Mouse (Mus musculus) MN1 (cell line): ENCODE measurements at regions not wholly inside any gene's neighbourhood (a gene's known extent, or its start where the extent isn't known, plus 50 kb on each side); places are given as distances from the start of the nearest gene placed in this dataset.

Experiments used
- DNase-seq: peaks from one replicate; pipeline ENCODE4 v3.0.0-alpha.2; 2016; ENCODE audit warnings: low spot score

- DNase-seq, result no peak
These were observed 518.3 kb upstream of the Nr2f1 start for GRCm38 (mm10) chr13:78717686-78718431.

GRCm38 (mm10) chr13:78717159-78717558 is 517.6 kb upstream of the Nr2f1 start:
- DNase-seq, result no peak

- DNase-seq, result no peak
These were observed 505.1 kb upstream of the Nr2f1 start for GRCm38 (mm10) chr13:78704693-78705092.

- no peak for DNase-seq
These were observed 498.4 kb upstream of the Nr2f1 start for GRCm38 (mm10) chr13:78697814-78698519.

- DNase-seq, result no peak
These were observed 479.8 kb upstream of the Nr2f1 start for GRCm38 (mm10) chr13:78679255-78679895.

- no peak for DNase-seq
These were observed 478.7 kb upstream of the Nr2f1 start for GRCm38 (mm10) chr13:78678241-78678640.

- no peak for DNase-seq
These were observed 458.7 kb upstream of the Nr2f1 start for GRCm38 (mm10) chr13:78658285-78658684.

- no peak for DNase-seq
These were observed 457.2 kb upstream of the Nr2f1 start for GRCm38 (mm10) chr13:78656766-78657165.

GRCm38 (mm10) chr13:78656196-78656595 is 456.6 kb upstream of the Nr2f1 start:
- DNase-seq, result no peak

GRCm38 (mm10) chr13:78650824-78651223 is 451.3 kb upstream of the Nr2f1 start:
- DNase-seq, result no peak

- DNase-seq, result no peak
These were observed 445.0 kb upstream of the Nr2f1 start for GRCm38 (mm10) chr13:78644556-78644955.

- peak; percentile 36 for DNase-seq
These were observed 443.5 kb upstream of the Nr2f1 start for GRCm38 (mm10) chr13:78643023-78643422.

GRCm38 (mm10) chr13:78642443-78642729 is 442.8 kb upstream of the Nr2f1 start:
- peak; percentile 7 for DNase-seq

- DNase-seq, result no peak
These were observed 442.3 kb upstream of the Nr2f1 start for GRCm38 (mm10) chr13:78641687-78642442.

- no peak for DNase-seq
These were observed 440.8 kb upstream of the Nr2f1 start for GRCm38 (mm10) chr13:78640340-78640739.

GRCm38 (mm10) chr13:78638462-78638861 is 438.9 kb upstream of the Nr2f1 start:
- DNase-seq, result no peak

GRCm38 (mm10) chr13:78631609-78632008 is 432.1 kb upstream of the Nr2f1 start:
- DNase-seq, result no peak

- no peak for DNase-seq
These were observed 429.6 kb upstream of the Nr2f1 start for GRCm38 (mm10) chr13:78629041-78629727.

GRCm38 (mm10) chr13:78623652-78624051 is 424.1 kb upstream of the Nr2f1 start:
- no peak for DNase-seq

GRCm38 (mm10) chr13:78602861-78603211 is 403.3 kb upstream of the Nr2f1 start:
- DNase-seq, result no peak

- DNase-seq, result no peak
These were observed 402.8 kb upstream of the Nr2f1 start for GRCm38 (mm10) chr13:78602211-78602860.
